Mouse (Mus musculus) midbrain, embryonic 15.5 days (tissue): ENCODE data around the gene Pcsk4. TPM values are rescaled to one million over a fixed set of nuclear protein-coding genes. Genes with fewer than 3 reads are reported as not detected.

Source experiments
- ATAC-seq: fragments of 200-750 bp; cut with Nextera tagmentation; replicated peaks from 2 replicates; pipeline ENCODE4 v1.8.0; 2017; ENCODE audit warnings: moderate TSS enrichment
- H3K27ac ChIP-seq: fragments of 300-500 bp; sonication (generic); 2 replicates; pipeline ENCODE4 v1.5.1; 2015; ENCODE audit warnings: mild to moderate bottlenecking, inconsistent platforms
- H3K27me3 ChIP-seq: fragments of 300-500 bp; sonication (generic); replicated peaks from 2 replicates; pipeline ENCODE4 v1.6.1; 2015; ENCODE audit warnings: inconsistent platforms
- H3K36me3 ChIP-seq: fragments of 300-500 bp; sonication (generic); replicated peaks from 2 replicates; pipeline ENCODE4 v1.6.1; 2015; ENCODE audit warnings: inconsistent platforms
- H3K4me1 ChIP-seq: fragments of 300-500 bp; sonication (generic); 2 replicates; pipeline ENCODE4 v1.6.1; 2015; ENCODE audit warnings: inconsistent platforms
- H3K4me2 ChIP-seq: fragments of 300-500 bp; sonication (generic); 2 replicates; pipeline ENCODE4 v1.6.1; 2015; ENCODE audit warnings: inconsistent platforms, mild to moderate bottlenecking, moderate library complexity
- H3K4me3 ChIP-seq: fragments of 300-500 bp; sonication (generic); 2 replicates; pipeline ENCODE4 v1.5.1; 2015; ENCODE audit warnings: mild to moderate bottlenecking, inconsistent platforms
- H3K9ac ChIP-seq: fragments of 300-500 bp; sonication (generic); 2 replicates; pipeline ENCODE4 v1.6.1; 2015; ENCODE audit warnings: mild to moderate bottlenecking, inconsistent platforms
- H3K9me3 ChIP-seq: fragments of 300-500 bp; sonication (generic); 2 replicates; pipeline ENCODE4 v1.6.1; 2016; ENCODE audit warnings: inconsistent platforms
- WGBS: fragments of 180-500 bp; shearing (Covaris S2); methylation state at CpG from one replicate; pipeline ENCODE4 v1.1.7; 2015; ENCODE audit warnings: mixed read lengths; 5-methylcytosine and 5-hydroxymethylcytosine counted together
- polyA plus RNA-seq: library from polyadenylated mRNA; unstranded; fragments of >200 nt; fragmentation: Nextera tagmentation; extraction: Ambion mirVana; gene quantifications from 2 replicates; pipeline ENCODE4 v1.2.1, GENCODE M21; 2015

Gene Pcsk4
- 4.4 and 5.8 TPM in 2 replicates for polyA plus RNA-seq

DNA sequence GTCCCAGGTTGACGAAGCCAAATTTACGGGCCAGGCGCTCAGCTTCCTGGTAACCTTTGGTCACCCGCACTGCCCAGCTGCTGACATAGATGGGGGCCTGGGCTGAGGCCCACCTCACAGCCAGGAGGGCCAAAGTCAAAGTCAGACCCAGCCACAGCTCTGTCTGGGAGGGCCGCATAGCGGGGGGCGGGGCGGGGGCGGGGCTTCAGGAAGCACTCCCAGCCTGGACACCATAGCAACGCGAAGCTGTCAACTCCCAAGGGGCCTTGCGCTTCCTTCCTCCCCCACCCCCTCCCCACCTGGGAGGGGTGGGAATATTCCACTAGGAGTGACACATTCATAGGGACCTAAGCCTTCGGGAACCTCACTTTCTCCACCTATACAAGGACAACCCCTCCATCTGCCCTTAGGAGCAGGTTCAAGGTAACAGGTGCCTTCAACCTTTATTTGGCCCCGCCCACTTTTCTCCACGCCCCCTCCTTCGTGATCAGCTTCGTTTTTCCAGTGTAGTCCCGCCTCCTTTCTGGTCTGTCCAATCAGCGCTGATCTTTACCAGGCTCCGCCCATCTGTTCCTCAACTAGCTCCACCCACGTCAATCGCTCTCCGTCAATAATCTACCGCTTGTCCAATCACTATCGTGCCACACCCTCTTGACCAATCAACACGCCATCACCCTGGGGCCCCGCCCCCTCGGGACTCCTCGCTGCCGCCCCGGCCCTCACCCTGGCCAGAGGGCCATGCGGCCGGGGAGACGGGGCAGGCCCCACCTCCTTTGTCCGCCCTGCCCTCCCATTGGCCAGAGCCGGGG lies at the start of gene Pcsk4, which contains the start of gene Reep6:
Gene Pcsk4, minus strand, starts transcription at position 226 of the 809 bp plus-strand sequence.
Gene Reep6, plus strand, starts transcription at position 681 of the 809 bp plus-strand sequence.
- WGBS, result 5% methylated on average over 36 of the region's 36 CpGs
- Histone ChIP-seq H3K4me2 (peak within 1 kb of the TSS; percentile 83), H3K36me3 (no peaks in the 10 kb centered on the region), H3K9me3 (no peaks in the 10 kb centered on the region), H3K4me1 (peaks cover 13% of the 10 kb centered on the region), H3K27me3 (peaks cover 6% of the 10 kb centered on the region; the same call in 1 of the 2 replicates), H3K9ac (peak within 1 kb of the TSS; percentile 36), H3K27ac (0 out of 2 replicates have a peak within 1 kb of the TSS, but pooled peaks have one; percentile 18), H3K4me3 (peak within 1 kb of the TSS; percentile 48)
- ATAC-seq, result peak; percentile 93

DNA sequence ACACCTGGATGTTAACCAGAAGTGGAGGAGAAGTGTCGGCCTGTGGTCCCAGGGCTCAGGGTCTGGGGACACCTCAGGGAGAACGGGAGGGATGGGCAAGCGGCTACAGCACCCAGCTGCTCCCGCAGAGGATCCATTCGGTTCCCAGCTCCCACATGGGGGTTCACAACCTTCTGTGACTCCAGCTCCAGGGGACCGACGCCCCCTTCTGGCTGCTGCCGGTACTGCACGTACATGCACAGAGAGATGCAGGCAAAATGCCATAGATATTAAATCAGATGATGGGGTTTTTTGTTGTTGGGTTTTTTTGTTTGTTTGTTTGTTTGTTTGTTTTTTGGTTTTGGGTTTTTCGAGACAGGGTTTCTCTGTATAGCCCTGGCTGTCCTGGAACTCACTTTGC lies 48.4 kb upstream of the Pcsk4 start:
- H3K4me3 ChIP-seq, result no peak overlapping the region
- peaks cover 5% of the 10 kb centered on the region for H3K4me1 ChIP-seq
- H3K9me3 ChIP-seq, result no peaks in the 10 kb centered on the region
- no peak for ATAC-seq
- no peak overlapping the region for H3K27ac ChIP-seq
- H3K9ac ChIP-seq, result no peak overlapping the region
- 52% methylated on average over 10 of the region's 10 CpGs for WGBS
- H3K36me3 ChIP-seq, result peaks cover 30% of the 10 kb centered on the region
- H3K27me3 ChIP-seq, result no peaks in the 10 kb centered on the region
- no peak overlapping the region for H3K4me2 ChIP-seq

DNA sequence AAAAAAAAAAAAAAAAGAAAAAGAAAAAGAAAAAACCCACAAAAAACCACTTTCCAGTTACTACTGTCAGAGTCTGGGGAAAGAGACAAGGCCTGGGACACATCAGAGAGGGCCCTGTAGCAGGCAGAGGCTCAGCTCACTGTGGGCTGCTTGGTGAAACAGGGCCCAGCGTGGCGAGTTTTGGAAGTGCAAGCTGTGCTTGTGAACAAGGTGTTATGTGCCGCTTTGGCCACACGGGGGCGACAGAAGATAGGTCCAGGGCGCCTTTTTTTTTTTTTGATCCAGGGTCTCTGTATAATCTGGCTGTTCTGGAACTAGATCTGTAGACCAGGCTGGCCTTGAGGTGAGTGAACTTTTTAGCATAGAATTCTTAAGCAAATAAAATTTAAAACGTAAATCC lies 46.9 kb upstream of the Pcsk4 start:
- no peak for ATAC-seq
- H3K9me3 ChIP-seq, result no peaks in the 10 kb centered on the region
- H3K4me1 ChIP-seq, result peaks cover 8% of the 10 kb centered on the region
- H3K4me3 ChIP-seq, result no peak overlapping the region
- no peak overlapping the region for H3K4me2 ChIP-seq
- peaks cover 15% of the 10 kb centered on the region for H3K36me3 ChIP-seq
- H3K27ac ChIP-seq, result no peak overlapping the region
- no peaks in the 10 kb centered on the region for H3K27me3 ChIP-seq
- WGBS, result 1% methylated on average over 7 of the region's 7 CpGs
- no peak overlapping the region for H3K9ac ChIP-seq

DNA sequence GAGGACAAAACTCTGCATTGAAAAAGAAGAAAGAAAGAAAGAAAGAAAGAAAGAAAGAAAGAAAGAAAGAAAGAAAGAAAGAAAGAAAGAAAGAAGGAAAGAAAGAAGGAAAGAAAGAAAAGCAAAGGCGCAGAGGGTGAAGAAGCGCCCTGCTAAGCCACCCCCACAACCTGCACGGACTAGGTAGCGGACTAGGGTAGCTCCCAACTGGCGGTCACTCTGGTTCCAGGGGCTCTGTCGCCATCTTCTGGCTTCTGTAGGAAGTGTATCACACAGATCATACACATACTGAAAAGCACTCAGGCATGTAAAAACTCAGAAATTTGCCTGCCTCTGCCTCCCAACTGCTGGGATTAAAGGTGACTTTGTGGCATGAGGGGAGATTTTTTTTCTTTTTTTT lies 44.8 kb upstream of the Pcsk4 start:
- no peak overlapping the region for H3K9ac ChIP-seq
- 20% methylated on average over 6 of the region's 6 CpGs for WGBS
- no peak overlapping the region for H3K4me3 ChIP-seq
- no peaks in the 10 kb centered on the region for H3K9me3 ChIP-seq
- no peak overlapping the region for H3K27ac ChIP-seq
- no peaks in the 10 kb centered on the region for H3K27me3 ChIP-seq
- H3K4me2 ChIP-seq, result no peak overlapping the region
- H3K4me1 ChIP-seq, result peaks cover 11% of the 10 kb centered on the region
- H3K36me3 ChIP-seq, result no peaks in the 10 kb centered on the region
- ATAC-seq, result no peak

DNA sequence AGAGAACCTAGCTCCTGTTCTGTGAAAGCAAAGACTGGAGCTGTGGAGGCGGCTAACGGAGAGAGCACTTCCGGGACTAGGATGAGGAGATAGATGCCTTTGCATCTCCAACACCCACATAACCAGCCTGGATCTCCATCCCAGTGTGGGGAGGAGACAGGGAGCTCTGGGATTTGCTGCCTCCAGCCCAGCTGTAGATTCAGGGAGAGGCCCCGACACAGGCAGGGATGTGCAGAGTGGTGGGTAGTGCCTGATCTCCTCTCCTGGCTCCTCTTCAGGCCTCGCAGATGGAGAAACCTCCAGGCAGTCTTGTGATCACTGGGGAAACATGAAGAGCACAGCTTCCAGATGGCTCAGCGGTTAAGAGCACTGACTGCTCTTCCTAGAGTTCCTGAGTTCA lies 43.4 kb upstream of the Pcsk4 start:
- WGBS, result 87% methylated on average over 6 of the region's 6 CpGs
- ATAC-seq, result no peak

DNA sequence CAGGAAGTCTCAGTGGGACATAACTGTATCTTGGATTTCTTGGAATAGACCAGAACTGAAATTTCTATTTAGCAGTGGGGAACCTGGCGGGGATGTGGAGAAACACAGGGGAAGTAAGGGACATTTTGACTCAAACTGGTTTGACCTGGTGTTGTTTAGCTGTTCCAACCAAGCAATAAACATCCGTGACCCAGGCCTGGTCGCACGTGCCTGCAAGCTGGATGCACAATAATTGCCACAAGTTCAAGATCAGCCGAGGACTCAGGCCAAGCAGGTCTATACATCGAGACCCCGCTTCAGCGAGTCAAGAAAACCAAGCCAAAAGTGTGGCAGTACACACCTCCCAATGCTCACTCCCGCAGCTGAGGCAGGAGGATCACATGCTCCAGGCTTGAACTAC lies 42.7 kb upstream of the Pcsk4 start:
- peak overlapping the region; percentile 39; the same call in 1 of the 2 replicates for H3K27ac ChIP-seq
- peak overlapping the region; percentile 26; the same call in 1 of the 2 replicates for H3K4me3 ChIP-seq
- no peaks in the 10 kb centered on the region for H3K27me3 ChIP-seq
- H3K9ac ChIP-seq, result 0 out of 2 replicates have a peak overlapping the region, but pooled peaks have one; percentile 4
- no peak for ATAC-seq
- 48% methylated on average over 9 of the region's 9 CpGs for whole genome bisulfite sequencing
- no peaks in the 10 kb centered on the region for H3K36me3 ChIP-seq
- H3K9me3 ChIP-seq, result no peaks in the 10 kb centered on the region
- peak overlapping the region; percentile 46 for H3K4me2 ChIP-seq
- H3K4me1 ChIP-seq, result peaks cover 11% of the 10 kb centered on the region

More for the DNA sequence above, 43.4 kb upstream of the Pcsk4 start:
- Histone ChIP-seq H3K4me2 (no peak overlapping the region), H3K4me1 (peaks cover 11% of the 10 kb centered on the region), H3K36me3 (no peaks in the 10 kb centered on the region), H3K27me3 (no peaks in the 10 kb centered on the region), H3K9me3 (no peaks in the 10 kb centered on the region), H3K4me3 (no peak overlapping the region), H3K27ac (no peak overlapping the region), H3K9ac (no peak overlapping the region)

DNA sequence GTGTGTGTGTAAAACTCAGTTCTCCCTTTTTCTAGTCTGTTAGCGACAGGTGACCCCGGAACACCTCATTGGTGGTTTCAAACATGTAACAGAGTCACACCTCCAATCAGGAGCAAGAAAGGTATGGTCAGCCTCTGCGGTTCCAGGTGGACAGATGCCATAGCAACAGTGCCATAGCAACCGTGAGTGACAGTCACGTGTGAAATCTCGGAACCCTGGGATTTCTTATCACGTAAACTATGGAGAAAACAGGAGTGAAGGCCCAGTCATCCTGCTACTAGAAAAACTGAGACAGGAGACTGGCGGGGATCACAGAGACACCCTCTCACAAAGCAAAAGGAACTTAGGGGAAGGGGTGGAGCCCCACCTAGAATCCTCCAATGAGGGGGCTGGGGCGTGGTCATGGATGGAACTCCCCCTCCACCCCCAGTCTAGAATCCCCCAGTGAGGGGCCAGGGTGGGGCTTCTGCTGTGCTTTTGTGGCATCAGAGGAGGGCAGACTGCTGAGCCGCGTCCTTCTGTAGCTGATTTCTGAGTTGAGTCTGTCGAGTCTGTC lies 42.2 kb upstream of the Pcsk4 start:
- Histone ChIP-seq H3K27ac (peak overlapping the region; percentile 39), H3K9ac (0 out of 2 replicates have a peak overlapping the region, but pooled peaks have one; percentile 4), H3K9me3 (no peaks in the 10 kb centered on the region), H3K4me2 (peak overlapping the region; percentile 46), H3K4me1 (peaks cover 11% of the 10 kb centered on the region), H3K36me3 (no peaks in the 10 kb centered on the region), H3K27me3 (no peaks in the 10 kb centered on the region), H3K4me3 (peak overlapping the region; percentile 26)
- 2% methylated on average over 12 of the region's 12 CpGs for WGBS
- peak; percentile 87 for ATAC-seq

DNA sequence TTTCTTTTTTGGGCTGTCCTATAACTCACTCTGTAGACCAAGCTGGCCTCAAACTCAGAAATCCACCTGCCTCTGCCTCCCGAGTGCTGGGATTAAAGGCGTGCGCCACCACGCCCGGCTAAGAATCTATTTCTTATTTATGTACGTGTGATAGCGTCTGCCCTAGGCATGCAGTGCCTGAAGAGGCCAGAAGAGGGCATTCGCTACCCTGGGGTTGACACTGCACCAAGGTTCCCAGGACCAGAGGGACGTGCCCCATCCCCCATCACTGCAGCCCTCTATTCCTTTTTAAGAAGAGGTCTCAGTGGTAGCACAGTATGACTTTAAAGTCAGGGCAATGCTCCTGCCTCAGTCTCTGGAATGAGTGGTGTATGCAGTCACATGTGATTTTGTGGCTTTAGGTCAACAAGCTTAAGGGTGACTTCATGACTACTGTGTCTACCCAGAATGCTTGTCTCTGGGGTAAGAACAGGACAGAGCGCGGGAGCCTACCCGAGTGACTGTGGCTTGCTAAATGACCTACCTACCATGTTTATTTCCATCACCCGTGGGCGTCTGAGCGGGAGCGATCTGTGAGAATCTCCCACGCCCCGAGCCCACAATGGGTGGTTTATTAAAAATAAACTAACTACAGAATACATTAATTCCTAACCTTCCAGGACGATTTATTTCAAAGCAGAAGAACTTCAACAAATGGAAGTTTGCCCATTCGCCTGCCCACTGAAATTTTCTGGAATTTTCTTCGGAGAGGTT lies 40.9 kb upstream of the Pcsk4 start:
- Histone ChIP-seq H3K27me3 (no peaks in the 10 kb centered on the region), H3K4me1 (peaks cover 11% of the 10 kb centered on the region), H3K27ac (no peak overlapping the region), H3K9me3 (no peaks in the 10 kb centered on the region), H3K4me2 (no peak overlapping the region), H3K36me3 (no peaks in the 10 kb centered on the region), H3K4me3 (no peak overlapping the region), H3K9ac (no peak overlapping the region)
- WGBS, result 82% methylated on average over 21 of the region's 21 CpGs
- no peak for ATAC-seq

DNA sequence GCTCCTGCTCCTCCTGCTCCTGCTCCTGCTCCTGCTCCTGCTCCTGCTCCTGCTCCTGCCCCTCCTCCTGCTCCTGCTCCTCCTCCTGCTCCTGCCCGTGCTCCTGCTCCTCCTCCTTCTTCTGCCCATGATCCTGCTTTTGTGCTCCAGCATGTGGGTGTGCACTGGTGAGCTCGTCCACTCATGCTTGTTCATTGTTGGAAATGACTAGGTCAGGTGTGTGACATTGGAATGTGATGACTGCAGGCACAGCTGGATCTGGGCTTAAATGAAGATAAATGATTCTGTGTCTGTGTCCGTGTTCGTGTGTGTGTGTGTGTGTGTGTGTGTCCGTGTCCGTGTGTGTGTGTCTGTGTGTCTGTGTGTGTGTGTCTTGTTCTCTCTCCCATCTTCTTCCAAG lies 39.1 kb upstream of the Pcsk4 start:
- Histone ChIP-seq H3K4me2 (no peak overlapping the region), H3K27ac (no peak overlapping the region), H3K27me3 (no peaks in the 10 kb centered on the region), H3K4me3 (no peak overlapping the region), H3K4me1 (peaks cover 17% of the 10 kb centered on the region), H3K9ac (no peak overlapping the region), H3K9me3 (no peaks in the 10 kb centered on the region), H3K36me3 (no peaks in the 10 kb centered on the region)
- WGBS, result 96% methylated on average over 6 of the region's 6 CpGs
- ATAC-seq, result no peak

DNA sequence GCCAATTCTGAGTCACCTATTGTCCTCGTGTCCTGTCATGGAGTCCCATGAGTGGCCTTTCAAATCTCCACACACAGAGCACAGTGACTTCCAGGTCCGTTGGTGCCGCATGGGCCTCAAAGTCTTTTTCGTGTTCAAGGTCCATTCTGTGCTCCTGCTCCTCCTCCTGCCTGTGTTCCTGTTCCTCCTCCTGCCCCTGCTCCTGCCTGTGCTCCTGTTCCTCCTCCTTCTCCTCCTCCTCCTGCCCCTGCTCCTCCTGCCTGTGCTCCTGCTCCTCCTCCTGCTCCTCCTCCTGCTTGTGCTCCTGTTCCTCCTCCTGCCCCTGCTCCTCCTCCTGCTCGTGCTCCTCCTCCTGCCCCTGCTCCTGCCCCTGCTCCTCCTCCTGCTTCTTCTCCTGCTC lies 38.7 kb upstream of the Pcsk4 start:
- Histone ChIP-seq H3K9me3 (no peaks in the 10 kb centered on the region), H3K4me1 (peaks cover 17% of the 10 kb centered on the region), H3K4me2 (no peak overlapping the region), H3K36me3 (no peaks in the 10 kb centered on the region), H3K27ac (no peak overlapping the region), H3K9ac (no peak overlapping the region), H3K4me3 (no peak overlapping the region), H3K27me3 (no peaks in the 10 kb centered on the region)
- WGBS, result 54% methylated on average over 5 of the region's 5 CpGs
- no peak for ATAC-seq

DNA sequence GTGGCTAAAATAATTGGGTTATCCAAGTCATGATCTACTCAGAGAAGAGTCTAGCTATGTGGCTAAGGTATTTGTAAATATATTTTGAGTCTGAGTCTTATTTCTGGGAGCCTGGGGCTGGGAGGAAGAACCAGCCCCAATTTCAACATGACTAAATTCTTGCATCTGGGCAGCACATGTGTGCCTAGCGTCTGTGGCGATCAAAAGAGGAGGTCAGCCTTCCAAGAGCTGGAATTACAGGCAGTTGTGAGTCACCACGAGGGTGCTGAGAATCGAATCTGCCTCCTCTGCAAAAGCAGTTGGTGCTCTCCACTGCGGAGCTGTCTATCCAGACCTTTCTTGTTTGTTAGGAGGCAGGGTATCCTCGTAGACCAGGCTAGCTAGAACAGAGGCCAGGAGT lies 36.4 kb upstream of the Pcsk4 start:
- no peaks in the 10 kb centered on the region for H3K36me3 ChIP-seq
- no peak overlapping the region for H3K4me3 ChIP-seq
- H3K9ac ChIP-seq, result no peak overlapping the region
- H3K9me3 ChIP-seq, result no peaks in the 10 kb centered on the region
- H3K4me2 ChIP-seq, result no peak overlapping the region
- H3K27me3 ChIP-seq, result no peaks in the 10 kb centered on the region
- ATAC-seq, result no peak
- peaks cover 6% of the 10 kb centered on the region for H3K4me1 ChIP-seq
- no peak overlapping the region for H3K27ac ChIP-seq
- 69% methylated on average over 6 of the region's 6 CpGs for WGBS

DNA sequence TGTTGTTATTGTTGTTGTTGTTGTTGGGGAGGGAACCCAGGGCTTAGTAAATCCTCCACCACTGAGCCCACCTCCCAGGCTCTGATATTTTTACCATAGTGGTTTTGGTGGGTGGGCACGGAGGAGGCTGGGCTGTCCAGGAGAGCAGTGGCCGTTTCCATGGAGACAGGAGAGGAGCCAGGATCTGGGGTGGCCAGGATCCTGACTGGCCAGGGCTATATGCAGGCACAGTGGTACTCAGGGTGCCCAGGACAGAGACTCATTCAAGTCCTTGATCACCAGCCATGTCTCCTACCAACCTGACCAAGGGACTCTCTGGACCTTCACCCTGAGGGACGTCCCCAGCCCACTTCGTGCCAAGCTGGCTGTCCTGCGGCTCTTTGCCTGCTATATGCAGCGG lies 34.4 kb upstream of the Pcsk4 start:
- H3K4me1 ChIP-seq, result peaks cover 6% of the 10 kb centered on the region
- H3K4me3 ChIP-seq, result no peak overlapping the region
- H3K9me3 ChIP-seq, result no peaks in the 10 kb centered on the region
- no peak overlapping the region for H3K9ac ChIP-seq
- H3K27me3 ChIP-seq, result peaks cover 5% of the 10 kb centered on the region
- H3K36me3 ChIP-seq, result no peaks in the 10 kb centered on the region
- no peak for ATAC-seq
- H3K27ac ChIP-seq, result no peak overlapping the region
- 25% methylated on average over 6 of the region's 6 CpGs for WGBS
- H3K4me2 ChIP-seq, result no peak overlapping the region
